Mouse (Mus musculus) embryonic facial prominence, embryonic 14.5 days (tissue): ENCODE data around the gene Glod4. TPM values are rescaled to one million over a fixed set of nuclear protein-coding genes. Genes with fewer than 3 reads are reported as not detected.

Experiments
- ATAC-seq: fragments of 200-750 bp; cut with Nextera tagmentation; 2 replicates; pipeline ENCODE4 v1.8.0; 2017; ENCODE audit warnings: low read depth, moderate number of reproducible peaks, moderate TSS enrichment
- DNase-seq: peaks from one replicate; pipeline ENCODE4 v3.0.0-alpha.2; 2015; ENCODE audit warnings: low spot score
- H3K27ac ChIP-seq: fragments of 300-500 bp; sonication (generic); replicated peaks from 2 replicates; pipeline ENCODE4 v1.5.1; 2014; ENCODE audit warnings: low read depth, mild to moderate bottlenecking, low read length, moderate library complexity
- H3K27me3 ChIP-seq: fragments of 300-500 bp; sonication (generic); replicated peaks from 2 replicates; pipeline ENCODE4 v1.6.1; 2014; ENCODE audit warnings: low read length; ENCODE audit not compliant: control insufficient read depth, insufficient read depth
- H3K36me3 ChIP-seq: fragments of 300-500 bp; sonication (generic); 2 replicates; pipeline ENCODE4 v1.6.1; 2014; ENCODE audit warnings: low read length, mixed read lengths; ENCODE audit not compliant: control insufficient read depth, insufficient read depth
- H3K4me1 ChIP-seq: fragments of 300-500 bp; sonication (generic); 2 replicates; pipeline ENCODE4 v1.6.1; 2014; ENCODE audit warnings: antibody characterized with exemption, low read length; ENCODE audit not compliant: control insufficient read depth, insufficient read depth
- H3K4me2 ChIP-seq: fragments of 300-500 bp; sonication (generic); 2 replicates; pipeline ENCODE4 v1.6.1; 2014; ENCODE audit warnings: low read depth, mild to moderate bottlenecking, low read length, moderate library complexity, mixed read lengths
- H3K4me3 ChIP-seq: fragments of 300-500 bp; sonication (generic); 2 replicates; pipeline ENCODE4 v1.5.1; 2014; ENCODE audit warnings: low read depth, mild to moderate bottlenecking, low read length
- H3K9ac ChIP-seq: fragments of 300-500 bp; sonication (generic); 2 replicates; pipeline ENCODE4 v1.6.1; 2014; ENCODE audit warnings: low read depth, mild to moderate bottlenecking, low read length, moderate library complexity, mixed read lengths
- H3K9me3 ChIP-seq: fragments of 300-500 bp; sonication (generic); 2 replicates; pipeline ENCODE4 v1.6.1; 2016; ENCODE audit warnings: low read length; ENCODE audit not compliant: control insufficient read depth
- WGBS: fragments of 180-500 bp; shearing (Covaris S2); extraction: QIAGEN DNeasy Blood & Tissue Kit; methylation state at CpG from one replicate; pipeline ENCODE4 v1.1.7; 2014; 5-methylcytosine and 5-hydroxymethylcytosine counted together
- polyA plus RNA-seq: library from polyadenylated mRNA; unstranded; fragments of >200 nt; fragmentation: Nextera tagmentation; extraction: Ambion mirVana; gene quantifications from 2 replicates; pipeline ENCODE4 v1.2.1, GENCODE M21; 2014

Gene Glod4
- polyA plus RNA-seq, 1 experiment from 2014 or later = 129 TPM

DNA sequence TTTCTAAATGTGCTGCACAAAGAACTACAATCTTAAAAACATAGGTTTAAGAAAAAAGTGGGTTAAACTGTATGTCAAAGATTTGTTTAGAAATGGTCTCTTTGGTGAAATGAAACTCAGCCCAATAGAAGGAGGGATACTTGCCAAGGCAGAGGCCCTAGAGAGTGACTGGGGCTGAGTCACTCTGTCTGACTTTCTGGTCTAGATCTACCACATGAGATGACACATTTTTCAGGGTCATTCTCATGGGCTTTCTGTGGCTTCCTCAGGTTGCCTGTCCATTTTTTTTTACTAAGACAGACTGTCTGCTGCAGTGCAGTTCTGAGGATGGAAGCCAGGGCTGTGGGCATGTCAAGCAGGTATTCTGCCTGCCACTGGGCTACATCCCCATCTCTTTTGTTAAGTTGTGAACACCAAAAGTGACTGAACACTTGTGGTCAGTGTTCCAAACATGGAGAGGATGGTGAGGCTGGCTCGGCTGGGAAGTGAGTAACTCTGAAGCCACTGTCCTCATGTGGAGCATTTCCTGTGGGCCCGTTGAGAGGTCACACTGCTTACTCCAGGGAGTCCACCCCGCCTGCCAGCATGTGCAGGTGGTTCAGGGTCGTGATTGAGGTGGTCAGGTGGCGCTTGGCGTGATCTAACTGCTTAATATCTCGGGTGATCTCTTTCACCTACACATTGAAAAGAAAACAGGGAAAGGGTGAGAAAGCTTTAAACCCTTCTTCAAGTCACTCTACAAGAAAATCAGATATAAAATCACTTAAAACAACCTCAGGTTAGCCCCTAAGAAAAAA lies 107.7 kb downstream of the Glod4 start:
- Histone ChIP-seq H3K9me3 (no peaks in the 10 kb centered on the region), H3K27me3 (no peaks in the 10 kb centered on the region), H3K27ac (no peak overlapping the region), H3K9ac (no peak overlapping the region), H3K4me1 (no peaks in the 10 kb centered on the region), H3K36me3 (peaks cover 50% of the 10 kb centered on the region), H3K4me2 (no peak overlapping the region), H3K4me3 (no peak overlapping the region)
- ATAC-seq (no peak), DNase-seq (no peak)
- WGBS = 80% methylated on average over 7 of the region's 7 CpGs

DNA sequence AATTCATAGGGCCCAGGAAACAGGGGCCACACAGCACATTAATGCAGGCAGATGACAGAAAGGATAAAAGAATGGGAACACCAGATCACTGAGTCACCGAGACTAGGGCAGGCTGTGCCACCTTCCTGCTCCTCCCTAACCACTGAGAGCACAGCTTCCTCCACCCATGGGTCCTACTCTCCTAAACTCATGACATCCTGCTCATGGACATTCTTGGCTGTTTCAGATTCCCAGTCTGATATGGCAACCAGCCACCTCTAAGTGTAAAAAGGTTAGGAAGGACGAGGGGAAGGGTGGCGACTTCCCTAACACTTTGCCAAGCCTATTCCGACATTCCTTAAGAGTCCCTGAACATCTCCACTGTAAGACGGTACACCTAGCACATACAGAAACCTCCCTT lies 112.7 kb downstream of the Glod4 start:
- Histone ChIP-seq H3K9me3 (no peaks in the 10 kb centered on the region), H3K27ac (no peak overlapping the region), H3K4me3 (no peak overlapping the region), H3K36me3 (peaks cover 35% of the 10 kb centered on the region), H3K9ac (no peak overlapping the region), H3K27me3 (no peaks in the 10 kb centered on the region), H3K4me2 (no peak overlapping the region), H3K4me1 (peaks cover 3% of the 10 kb centered on the region)
- DNase-seq = no peak
- WGBS = 85% methylated on average over 5 of the region's 5 CpGs
- ATAC-seq = no peak

DNA sequence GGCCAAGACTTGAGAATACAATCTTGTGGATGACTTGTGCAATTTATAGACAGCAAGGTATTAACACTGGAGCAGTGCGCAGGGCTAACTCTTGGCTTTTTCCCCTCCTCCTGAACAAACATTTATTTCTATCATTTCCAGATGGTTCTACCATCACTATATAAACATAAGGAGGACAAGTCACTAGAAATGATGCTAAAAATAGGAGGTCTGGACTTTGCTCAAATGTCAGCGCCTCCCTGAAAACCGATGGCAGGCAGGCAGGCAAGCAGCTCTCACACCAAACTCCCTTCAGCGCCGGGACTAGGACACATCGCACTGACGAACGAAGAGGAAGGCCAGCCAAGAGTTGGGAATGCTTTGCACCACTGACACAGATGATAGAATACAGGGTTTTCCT lies 118.1 kb downstream of the Glod4 start:
- ATAC-seq (peak; percentile 51), DNase-seq (peak; percentile 65)
- peaks cover 6% of the 10 kb centered on the region; the same call in 1 of the 2 replicates for H3K36me3 ChIP-seq
- WGBS = 25% methylated on average over 8 of the region's 8 CpGs
- H3K9ac ChIP-seq = no peak overlapping the region
- H3K27ac ChIP-seq = peak overlapping the region; percentile 71
- H3K27me3 ChIP-seq = no peaks in the 10 kb centered on the region
- H3K4me1 ChIP-seq = peaks cover 39% of the 10 kb centered on the region
- peak overlapping the region; percentile 19 for H3K4me2 ChIP-seq
- H3K9me3 ChIP-seq = no peaks in the 10 kb centered on the region
- no peak overlapping the region for H3K4me3 ChIP-seq

DNA sequence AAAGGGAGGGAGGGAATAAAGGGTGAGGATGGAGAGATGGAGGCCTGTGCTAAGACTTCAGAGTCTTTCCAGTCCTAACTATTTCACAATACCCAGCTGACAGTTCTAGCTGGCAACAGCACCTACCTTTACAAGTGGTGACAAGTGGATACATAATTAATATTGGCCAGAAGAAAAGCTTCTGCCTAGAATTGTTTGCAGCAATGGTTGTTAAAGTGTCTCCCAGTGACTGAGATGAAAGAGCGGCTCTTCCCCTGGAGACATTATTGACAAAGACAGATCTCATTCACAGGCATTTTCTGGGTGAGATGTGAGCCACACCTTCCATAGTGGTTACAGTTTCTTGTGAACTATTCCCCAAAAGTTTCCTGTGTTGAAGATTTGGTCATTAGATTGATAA lies 120.0 kb downstream of the Glod4 start:
- Histone ChIP-seq H3K4me1 (peaks cover 45% of the 10 kb centered on the region), H3K27ac (no peak overlapping the region), H3K4me3 (no peak overlapping the region), H3K4me2 (no peak overlapping the region), H3K9ac (no peak overlapping the region), H3K9me3 (no peaks in the 10 kb centered on the region), H3K36me3 (peaks cover 6% of the 10 kb centered on the region; the same call in 1 of the 2 replicates), H3K27me3 (no peaks in the 10 kb centered on the region)
- WGBS = 88% methylated on average over 1 of the region's 1 CpGs
- ATAC-seq (no peak), DNase-seq (peak; percentile 18)

DNA sequence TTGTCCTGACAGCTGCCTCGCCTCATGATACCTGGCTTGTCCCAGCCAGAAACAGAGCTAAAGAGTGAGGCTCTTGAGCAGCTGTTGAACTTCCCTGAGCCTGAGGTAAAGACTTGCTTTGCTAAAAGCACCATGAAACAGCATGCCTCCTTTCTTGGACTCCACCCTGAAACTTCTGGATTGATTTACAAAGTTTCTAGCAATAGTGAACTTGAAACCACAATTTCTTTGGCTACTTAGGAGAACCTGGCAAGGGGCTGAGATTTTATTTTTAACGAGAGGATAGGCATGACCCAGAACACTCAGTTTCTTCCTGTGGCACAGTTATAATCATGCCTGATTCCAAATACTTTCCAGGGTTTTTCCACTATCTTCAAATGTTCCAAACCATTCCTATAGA lies 121.0 kb downstream of the Glod4 start:
- no peak for ATAC-seq
- Histone ChIP-seq H3K4me3 (no peak overlapping the region), H3K27me3 (no peaks in the 10 kb centered on the region), H3K4me1 (peaks cover 45% of the 10 kb centered on the region), H3K36me3 (peaks cover 6% of the 10 kb centered on the region; the same call in 1 of the 2 replicates), H3K27ac (0 out of 2 replicates have a peak overlapping the region, but pooled peaks have one; percentile 47), H3K9ac (no peak overlapping the region), H3K4me2 (no peak overlapping the region), H3K9me3 (no peaks in the 10 kb centered on the region)
- 41% methylated on average over 2 of the region's 2 CpGs for WGBS
- peak; percentile 71 for DNase-seq

DNA sequence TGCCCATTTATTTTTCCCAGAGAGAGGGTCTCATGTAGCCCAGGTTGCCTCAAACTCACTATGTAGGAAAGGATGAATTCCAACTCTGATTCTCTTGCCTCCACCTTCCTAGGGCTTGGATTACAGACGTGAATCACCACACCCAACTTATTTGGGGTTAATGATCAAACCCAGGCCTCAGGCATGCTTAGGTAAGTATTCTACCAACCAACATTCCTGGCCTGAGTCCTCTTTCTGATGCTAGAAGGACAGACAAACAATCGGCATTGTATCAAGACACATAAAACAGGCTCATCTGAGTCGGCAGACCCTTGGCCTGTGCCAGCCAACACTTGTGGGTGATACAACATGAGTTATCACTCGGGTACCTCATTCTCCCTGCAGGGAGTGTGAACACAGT lies 122.4 kb downstream of the Glod4 start:
- H3K27ac ChIP-seq = no peak overlapping the region; the same call in 1 of the 2 replicates
- WGBS = 77% methylated on average over 4 of the region's 4 CpGs
- H3K4me1 ChIP-seq = peaks cover 45% of the 10 kb centered on the region
- peaks cover 19% of the 10 kb centered on the region for H3K36me3 ChIP-seq
- H3K9me3 ChIP-seq = no peaks in the 10 kb centered on the region
- no peaks in the 10 kb centered on the region for H3K27me3 ChIP-seq
- no peak overlapping the region for H3K9ac ChIP-seq
- DNase-seq (no peak), ATAC-seq (no peak)
- H3K4me2 ChIP-seq = no peak overlapping the region
- H3K4me3 ChIP-seq = no peak overlapping the region

DNA sequence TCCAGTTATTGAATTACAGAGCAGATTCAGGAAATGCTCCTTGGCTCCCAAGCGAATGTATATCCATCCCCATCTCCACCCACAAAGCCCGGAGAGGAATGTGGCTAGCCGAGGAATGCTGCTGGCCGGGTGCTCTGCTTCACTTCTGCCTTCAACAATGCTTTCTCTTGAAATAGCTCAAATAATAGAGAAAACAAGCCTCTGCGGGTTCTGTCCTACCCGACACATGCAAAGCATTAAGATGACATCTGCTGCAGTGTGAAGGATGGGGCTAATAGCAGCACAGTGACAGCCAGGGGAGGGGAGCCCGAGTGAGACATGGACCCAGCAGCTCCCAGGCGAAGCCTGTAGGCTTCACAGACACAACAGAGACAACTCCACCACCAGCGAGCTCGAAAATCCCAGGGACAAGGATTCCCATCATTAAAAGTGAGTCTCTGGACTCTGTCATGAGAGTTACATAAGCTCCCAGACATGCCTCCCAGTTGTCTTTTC lies 123.1 kb downstream of the Glod4 start:
- Histone ChIP-seq H3K36me3 (peaks cover 22% of the 10 kb centered on the region), H3K4me2 (0 out of 2 replicates have a peak overlapping the region, but pooled peaks have one; percentile 11), H3K9ac (no peak overlapping the region), H3K4me1 (peaks cover 38% of the 10 kb centered on the region), H3K27me3 (no peaks in the 10 kb centered on the region), H3K4me3 (no peak overlapping the region), H3K27ac (peak overlapping the region; percentile 67), H3K9me3 (no peaks in the 10 kb centered on the region)
- ATAC-seq (peak; percentile 87), DNase-seq (peak; percentile 91)
- WGBS = 13% methylated on average over 10 of the region's 10 CpGs

DNA sequence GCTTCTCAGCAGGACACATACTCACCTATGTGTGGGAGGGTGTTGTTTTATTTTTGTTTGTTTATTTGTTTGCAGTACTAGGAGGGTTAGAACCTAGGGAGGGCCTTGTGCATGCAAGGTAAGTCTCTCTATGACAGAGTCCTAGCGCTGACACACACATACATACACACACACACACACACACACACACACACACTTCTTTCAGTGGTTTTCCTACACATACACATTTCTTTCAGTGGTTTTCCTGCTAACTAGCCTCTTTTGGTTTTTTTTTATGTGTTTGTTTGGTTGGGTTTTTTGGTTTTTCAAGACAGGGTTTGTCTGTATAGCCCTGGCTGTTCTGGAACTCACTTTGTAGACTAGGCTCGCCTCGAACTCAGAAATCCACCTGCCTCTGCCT lies 133.1 kb downstream of the Glod4 start:
- ATAC-seq (no peak), DNase-seq (no peak)
- Histone ChIP-seq H3K4me3 (no peak overlapping the region), H3K27ac (no peak overlapping the region), H3K36me3 (peaks cover 32% of the 10 kb centered on the region), H3K9me3 (no peaks in the 10 kb centered on the region), H3K9ac (no peak overlapping the region), H3K27me3 (no peaks in the 10 kb centered on the region), H3K4me2 (no peak overlapping the region), H3K4me1 (peaks cover 14% of the 10 kb centered on the region; the same call in 1 of the 2 replicates)
- WGBS = 96% methylated on average over 3 of the region's 3 CpGs
